Mouse (Mus musculus): ENCODE measurements around the gene Stab1. TPM values are rescaled to one million over a fixed set of nuclear protein-coding genes. Genes with fewer than 3 reads are reported as not detected.
A peak's percentile ranks its signal among the peaks of the same experiment; 100 is the strongest.

Gene Stab1
- polyA plus RNA-seq, 1 experiment from 2014 or later = 15.7 TPM

DNA sequence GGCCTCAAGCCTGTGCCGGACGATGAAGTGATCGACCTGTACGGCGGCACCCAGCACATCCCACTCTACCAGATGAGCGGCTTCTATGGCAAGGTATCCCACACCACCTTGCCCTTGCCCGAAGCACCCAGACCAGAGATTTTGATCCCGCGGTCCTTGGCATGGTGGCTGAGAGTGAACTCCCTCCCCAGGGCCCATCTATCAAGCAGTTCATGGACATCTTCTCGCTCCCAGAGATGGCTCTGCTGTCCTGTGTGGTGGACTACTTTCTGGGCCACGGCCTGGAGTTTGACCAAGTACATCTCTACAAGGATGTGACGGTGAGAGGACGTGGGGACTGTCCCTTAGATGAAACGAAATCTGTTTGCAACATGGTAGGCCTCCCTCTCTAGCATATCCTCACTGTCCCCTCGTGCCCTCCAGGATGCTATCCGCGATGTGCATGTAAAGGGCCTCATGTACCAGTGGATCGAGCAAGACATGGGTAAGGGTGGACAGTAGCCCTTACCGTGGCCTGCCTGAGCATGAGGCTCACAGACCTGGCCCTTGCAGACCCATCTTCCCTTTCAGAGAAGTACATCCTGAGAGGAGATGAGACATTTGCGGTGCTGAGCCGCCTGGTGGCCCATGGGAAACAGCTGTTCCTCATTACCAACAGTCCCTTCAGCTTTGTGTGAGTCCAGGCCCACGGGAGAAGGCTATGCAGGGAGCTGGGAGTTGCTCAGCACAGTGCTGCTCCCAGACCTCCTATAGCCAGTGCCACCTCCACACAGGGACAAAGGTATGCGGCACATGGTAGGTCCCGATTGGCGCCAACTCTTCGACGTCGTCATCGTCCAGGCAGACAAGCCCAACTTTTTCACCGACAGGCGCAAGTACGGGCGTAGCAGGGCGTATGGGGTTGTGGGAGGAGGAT is 32.7 kb downstream of the Stab1 start:
- DNase-seq (ENCODE audit: low spot score) = no peak
- ATAC-seq (ENCODE audit: insufficient number of reproducible peaks, low FRiP score, low TSS enrichment, low read depth) = no peak
- peaks cover 41% of the 10 kb centered on the region for H3K36me3 ChIP-seq (ENCODE audit: control insufficient read depth, insufficient read depth, low read length)
- no peak overlapping the region for H3K9ac ChIP-seq (ENCODE audit: low read length)
- 92% methylated on average over 34 of the region's 34 CpGs for WGBS
- H3K4me1 ChIP-seq (ENCODE audit: control insufficient read depth, insufficient read depth, low read length) = peaks cover 8% of the 10 kb centered on the region
- H3K4me2 ChIP-seq (ENCODE audit: low read depth, severe bottlenecking) = no peak overlapping the region
- no peaks in the 10 kb centered on the region for H3K27me3 ChIP-seq (ENCODE audit: control insufficient read depth, insufficient read depth, low read length)
- no peak overlapping the region for H3K4me3 ChIP-seq (ENCODE audit: low read depth, low read length)
- no peak overlapping the region for H3K27ac ChIP-seq (replicated peaks; ENCODE audit: low read depth, low read length)
- H3K9me3 ChIP-seq (ENCODE audit: control insufficient read depth, low read length) = no peaks in the 10 kb centered on the region

DNA sequence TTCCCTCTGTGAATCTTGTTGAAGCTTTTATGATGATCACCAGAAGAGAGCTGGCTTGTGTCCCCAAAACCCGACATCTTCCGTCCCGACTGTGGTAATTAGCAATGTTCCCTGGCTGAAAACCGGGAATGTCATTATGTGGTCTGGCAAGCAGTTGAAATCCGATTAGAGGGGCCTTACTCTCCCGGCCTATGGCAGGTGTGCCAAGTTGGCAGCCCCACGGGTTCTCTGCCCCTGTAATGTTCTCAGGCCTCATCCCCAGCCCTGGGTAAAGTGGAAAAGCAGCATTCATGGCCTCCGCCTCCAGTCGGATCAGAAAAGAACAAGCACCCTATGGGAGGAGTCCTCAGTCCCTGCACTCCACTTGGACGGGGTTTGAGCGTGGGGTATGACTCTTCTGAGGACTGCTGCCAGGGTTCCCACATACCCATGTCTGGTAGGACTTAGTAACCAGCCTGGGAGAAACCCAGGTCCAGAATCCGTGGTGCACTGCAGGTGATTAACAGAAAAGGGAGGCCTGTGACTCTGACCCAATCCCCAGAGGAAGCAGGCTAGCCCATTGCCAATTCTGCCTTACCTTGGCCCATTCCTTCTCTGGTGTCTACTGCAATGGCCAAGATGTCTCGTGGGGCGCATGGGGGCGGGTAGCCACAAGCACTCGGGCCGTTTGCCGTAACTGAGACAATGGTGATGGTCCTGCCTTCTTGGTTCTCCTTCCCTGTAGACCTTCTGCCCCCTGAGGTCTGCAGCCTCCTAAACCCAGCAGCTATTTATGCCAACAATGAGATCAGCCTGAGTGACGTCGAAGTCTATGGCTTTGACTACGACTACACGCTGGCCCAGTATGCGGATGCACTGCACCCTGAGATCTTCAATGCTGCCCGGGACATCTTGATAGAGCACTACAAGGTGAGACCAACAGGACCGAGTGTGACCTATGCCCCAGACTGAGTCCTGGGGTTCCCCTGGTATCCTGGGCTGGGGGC is 34.1 kb downstream of the Stab1 start:
- peaks cover 32% of the 10 kb centered on the region for H3K36me3 ChIP-seq (ENCODE audit: control insufficient read depth, insufficient read depth, low read length)
- 92% methylated on average over 25 of the region's 25 CpGs for WGBS

DNA sequence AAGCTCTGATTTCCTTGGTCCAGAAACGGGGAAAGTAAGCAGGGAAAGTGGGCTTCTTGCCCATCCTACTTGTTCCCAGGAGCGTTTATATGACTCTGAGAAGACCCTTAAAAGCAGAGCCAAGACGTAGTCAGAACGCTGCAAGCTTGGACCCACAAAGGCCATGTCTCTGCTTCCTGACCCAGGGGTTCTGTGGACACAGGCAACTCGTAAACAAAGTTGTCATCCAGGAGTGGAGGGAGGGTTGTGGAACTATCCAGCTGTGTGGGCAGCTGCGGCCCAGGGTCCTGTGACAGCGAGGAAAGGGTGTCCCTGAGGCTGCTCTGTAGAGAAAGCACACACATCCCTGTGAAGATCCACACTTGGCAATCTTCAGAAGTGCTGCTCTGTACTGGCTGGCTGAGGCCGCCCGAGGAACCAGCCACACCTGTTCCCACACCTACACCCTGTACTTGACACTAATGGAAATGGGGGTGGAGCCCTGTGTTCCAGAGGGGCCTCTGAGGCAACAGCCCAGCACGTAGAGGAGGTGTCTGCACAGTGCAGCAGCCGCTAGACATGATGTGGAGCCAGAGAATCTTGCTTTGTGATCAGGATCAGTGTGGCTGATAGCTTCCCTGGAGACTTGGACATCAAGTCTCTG is 35.3 kb downstream of the Stab1 start:
- peaks cover 27% of the 10 kb centered on the region for H3K36me3 ChIP-seq (ENCODE audit: control insufficient read depth, insufficient read depth, low read length)
- H3K4me2 ChIP-seq (ENCODE audit: low read depth, severe bottlenecking) = no peak overlapping the region
- no peak overlapping the region for H3K27ac ChIP-seq (replicated peaks; ENCODE audit: low read depth, low read length)
- 75% methylated on average over 11 of the region's 11 CpGs for WGBS
- H3K9me3 ChIP-seq (ENCODE audit: control insufficient read depth, low read length) = no peaks in the 10 kb centered on the region
- peaks cover 15% of the 10 kb centered on the region for H3K4me1 ChIP-seq (ENCODE audit: control insufficient read depth, insufficient read depth, low read length)
- DNase-seq (ENCODE audit: low spot score) (no peak), ATAC-seq (ENCODE audit: insufficient number of reproducible peaks, low FRiP score, low TSS enrichment, low read depth) (no peak)
- H3K27me3 ChIP-seq (ENCODE audit: control insufficient read depth, insufficient read depth, low read length) = no peaks in the 10 kb centered on the region
- H3K9ac ChIP-seq (ENCODE audit: low read length) = peak overlapping the region; percentile 27; the same call in 1 of the 2 replicates
- no peak overlapping the region for H3K4me3 ChIP-seq (ENCODE audit: low read depth, low read length)

More for the DNA sequence above, 34.1 kb downstream of the Stab1 start:
- H3K4me3 ChIP-seq (ENCODE audit: low read depth, low read length) = no peak overlapping the region
- ATAC-seq (ENCODE audit: insufficient number of reproducible peaks, low FRiP score, low TSS enrichment, low read depth) (no peak), DNase-seq (ENCODE audit: low spot score) (no peak)
- H3K9ac ChIP-seq (ENCODE audit: low read length) = no peak overlapping the region
- no peaks in the 10 kb centered on the region for H3K9me3 ChIP-seq (ENCODE audit: control insufficient read depth, low read length)
- H3K4me1 ChIP-seq (ENCODE audit: control insufficient read depth, insufficient read depth, low read length) = peaks cover 15% of the 10 kb centered on the region
- no peak overlapping the region for H3K4me2 ChIP-seq (ENCODE audit: low read depth, severe bottlenecking)
- no peak overlapping the region for H3K27ac ChIP-seq (replicated peaks; ENCODE audit: low read depth, low read length)
- no peaks in the 10 kb centered on the region for H3K27me3 ChIP-seq (ENCODE audit: control insufficient read depth, insufficient read depth, low read length)

DNA sequence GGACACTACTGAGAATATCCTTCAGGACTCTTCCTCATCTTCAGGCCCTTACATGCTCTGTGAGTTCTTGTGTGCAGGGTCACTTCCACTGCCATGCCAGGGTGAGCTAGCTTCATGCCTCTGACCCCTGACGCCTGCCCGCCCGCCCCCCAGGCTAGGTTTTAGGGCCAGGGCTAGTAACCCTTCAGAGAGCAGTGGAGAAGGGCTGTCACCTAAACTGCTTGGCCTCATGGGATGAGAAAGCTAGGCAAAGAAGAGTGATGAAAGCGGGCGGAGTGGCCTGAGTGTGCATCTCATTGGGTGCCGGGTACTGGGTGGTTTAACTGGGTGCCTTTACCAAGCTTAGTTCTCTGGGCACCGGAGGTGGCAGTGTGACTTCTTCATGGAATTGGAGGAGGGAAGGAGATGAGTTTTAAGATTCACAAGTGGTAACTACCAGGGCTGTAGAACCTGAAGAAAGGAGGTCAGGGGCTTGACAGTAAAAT is 35.9 kb downstream of the Stab1 start:
- peak overlapping the region; percentile 94; the same call in 1 of the 2 replicates for H3K9ac ChIP-seq (ENCODE audit: low read length)
- H3K36me3 ChIP-seq (ENCODE audit: control insufficient read depth, insufficient read depth, low read length) = peaks cover 22% of the 10 kb centered on the region
- DNase-seq (ENCODE audit: low spot score) (no peak), ATAC-seq (ENCODE audit: insufficient number of reproducible peaks, low FRiP score, low TSS enrichment, low read depth) (no peak)
- H3K4me2 ChIP-seq (ENCODE audit: low read depth, severe bottlenecking) = peak overlapping the region; percentile 81
- H3K4me3 ChIP-seq (ENCODE audit: low read depth, low read length) = peak overlapping the region; percentile 91
- H3K27me3 ChIP-seq (ENCODE audit: control insufficient read depth, insufficient read depth, low read length) = no peaks in the 10 kb centered on the region
- 85% methylated on average over 7 of the region's 7 CpGs for WGBS
- H3K27ac ChIP-seq (replicated peaks; ENCODE audit: low read depth, low read length) = no peak overlapping the region
- no peaks in the 10 kb centered on the region for H3K9me3 ChIP-seq (ENCODE audit: control insufficient read depth, low read length)
- H3K4me1 ChIP-seq (ENCODE audit: control insufficient read depth, insufficient read depth, low read length) = peaks cover 15% of the 10 kb centered on the region

DNA sequence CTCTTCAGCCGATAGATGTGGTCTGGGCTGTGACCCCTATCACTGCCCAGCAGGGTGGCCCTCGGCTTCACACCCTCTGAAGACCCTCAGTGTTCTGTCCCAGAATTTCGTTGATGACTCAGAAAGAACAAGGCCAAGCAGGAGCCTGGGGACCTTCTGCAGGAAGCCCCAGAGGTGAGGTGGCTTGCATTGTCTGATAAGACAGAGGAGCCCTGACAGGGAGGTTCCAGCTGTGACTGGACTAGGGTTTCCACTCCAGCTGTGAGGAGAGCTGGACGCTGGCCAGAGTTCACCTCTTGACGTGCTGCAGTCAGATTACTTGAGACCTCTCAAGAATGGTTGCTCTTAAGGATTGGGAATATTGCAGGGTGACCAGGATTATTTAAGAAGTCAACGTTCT is 36.4 kb downstream of the Stab1 start:
- Histone ChIP-seq H3K4me3 (ENCODE audit: low read depth, low read length) (peak overlapping the region; percentile 91), H3K36me3 (ENCODE audit: control insufficient read depth, insufficient read depth, low read length) (peaks cover 19% of the 10 kb centered on the region), H3K27me3 (ENCODE audit: control insufficient read depth, insufficient read depth, low read length) (no peaks in the 10 kb centered on the region), H3K9ac (ENCODE audit: low read length) (peak overlapping the region; percentile 94), H3K9me3 (ENCODE audit: control insufficient read depth, low read length) (no peaks in the 10 kb centered on the region), H3K4me1 (ENCODE audit: control insufficient read depth, insufficient read depth, low read length) (peaks cover 18% of the 10 kb centered on the region), H3K27ac (replicated peaks; ENCODE audit: low read depth, low read length) (no peak overlapping the region), H3K4me2 (ENCODE audit: low read depth, severe bottlenecking) (peak overlapping the region; percentile 81)
- DNase-seq (ENCODE audit: low spot score) = no peak
- no peak for ATAC-seq (ENCODE audit: insufficient number of reproducible peaks, low FRiP score, low TSS enrichment, low read depth)
- WGBS = 16% methylated on average over 6 of the region's 6 CpGs

DNA sequence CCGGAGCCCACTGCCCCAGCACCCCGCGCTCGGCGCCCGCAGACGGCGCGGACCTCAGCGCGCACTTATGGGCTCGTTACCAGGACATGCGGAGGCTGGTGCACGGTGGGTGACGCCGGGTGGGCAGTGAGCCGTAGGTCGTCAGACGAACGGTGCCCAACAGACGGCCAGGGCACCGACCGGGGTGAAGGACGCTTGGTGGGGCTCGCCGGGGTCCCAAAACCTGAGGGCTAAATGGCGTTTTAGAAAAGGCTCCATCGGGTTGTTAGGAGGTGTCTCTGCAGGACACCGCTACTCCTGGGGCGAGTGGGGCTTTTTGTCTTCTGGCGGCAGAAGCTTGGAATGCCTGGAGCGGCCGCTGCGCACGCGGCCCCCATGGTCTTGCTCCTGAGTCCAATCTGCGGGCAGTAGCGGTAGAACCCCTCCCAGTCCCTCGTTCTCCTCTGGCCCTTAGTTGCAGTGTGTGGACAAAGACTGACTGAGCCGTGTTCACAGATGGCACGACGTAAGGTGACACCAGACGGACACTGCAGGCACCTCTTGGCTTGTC is 37.1 kb downstream of the Stab1 start:
- DNase-seq (ENCODE audit: low spot score) (peak; percentile 61), ATAC-seq (ENCODE audit: insufficient number of reproducible peaks, low FRiP score, low TSS enrichment, low read depth) (no peak; the same call in 1 of the 2 replicates)
- Histone ChIP-seq H3K27ac (replicated peaks; ENCODE audit: low read depth, low read length) (peak overlapping the region; percentile 44; the same call in 1 of the 2 replicates), H3K4me1 (ENCODE audit: control insufficient read depth, insufficient read depth, low read length) (peaks cover 18% of the 10 kb centered on the region), H3K9ac (ENCODE audit: low read length) (peak overlapping the region; percentile 94), H3K36me3 (ENCODE audit: control insufficient read depth, insufficient read depth, low read length) (peaks cover 12% of the 10 kb centered on the region), H3K9me3 (ENCODE audit: control insufficient read depth, low read length) (no peaks in the 10 kb centered on the region), H3K4me2 (ENCODE audit: low read depth, severe bottlenecking) (peak overlapping the region; percentile 81), H3K27me3 (ENCODE audit: control insufficient read depth, insufficient read depth, low read length) (no peaks in the 10 kb centered on the region), H3K4me3 (ENCODE audit: low read depth, low read length) (peak overlapping the region; percentile 91)
- under 1% methylated on average over 43 of the region's 43 CpGs for WGBS

DNA sequence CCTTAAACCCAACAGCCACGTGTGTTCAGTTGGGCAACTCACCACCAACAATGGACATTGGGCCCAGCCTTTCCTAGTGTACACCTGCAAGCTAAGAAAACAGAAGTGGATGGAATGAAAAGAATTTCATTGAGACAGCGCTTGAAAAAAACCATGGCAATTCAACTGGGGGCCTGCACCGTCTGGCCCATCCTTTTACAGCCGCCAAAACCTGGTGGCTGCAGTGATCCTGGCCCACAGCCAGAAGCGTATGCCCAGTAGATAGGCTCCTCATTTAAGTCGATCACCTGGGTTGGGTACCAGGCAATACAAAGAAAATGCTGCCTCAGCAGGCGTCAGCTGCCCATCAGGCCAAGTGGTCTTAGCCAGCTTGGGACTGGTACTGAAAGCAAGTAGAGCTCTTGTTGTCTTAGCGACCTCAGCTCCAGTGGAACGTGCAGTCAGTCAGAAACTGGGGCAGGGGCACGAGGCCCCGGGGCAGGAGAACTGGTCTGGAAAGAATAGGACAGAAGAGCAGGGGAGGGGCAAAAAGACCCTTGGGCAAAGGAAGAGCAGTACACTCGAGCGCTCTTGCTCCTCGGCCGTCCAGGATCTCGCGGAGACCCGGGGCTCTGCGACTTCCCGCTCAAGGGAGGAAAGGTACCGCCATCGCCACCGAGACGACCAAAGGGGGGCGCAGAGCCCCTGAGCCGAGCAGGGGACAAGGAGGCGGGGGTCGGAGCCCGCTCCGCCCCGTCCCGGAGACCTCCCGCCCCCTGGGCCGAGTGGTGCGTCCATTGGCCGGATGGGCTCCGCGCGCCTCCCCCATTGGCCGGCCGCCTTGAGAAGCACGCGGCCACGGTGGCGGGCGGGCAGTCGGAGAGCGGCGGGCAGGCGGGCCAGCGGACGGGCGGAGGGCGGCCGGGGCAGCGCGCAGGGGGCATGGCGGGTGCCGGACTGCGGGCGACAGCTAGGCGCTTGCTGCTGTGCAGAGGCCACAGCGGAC is 37.9 kb downstream of the Stab1 start, which contains the start of gene Nt5dc2:
Gene Nt5dc2 (plus strand): TSS at position 818 of the 985 bp plus-strand sequence.
- peaks cover 18% of the 10 kb centered on the region for H3K4me1 ChIP-seq (ENCODE audit: control insufficient read depth, insufficient read depth, low read length)
- ATAC-seq (ENCODE audit: insufficient number of reproducible peaks, low FRiP score, low TSS enrichment, low read depth) = peak; percentile 86

More for the DNA sequence above, 37.9 kb downstream of the Stab1 start, which contains the start of gene Nt5dc2:
- Histone ChIP-seq H3K9me3 (ENCODE audit: control insufficient read depth, low read length) (no peaks in the 10 kb centered on the region), H3K4me3 (ENCODE audit: low read depth, low read length) (peak within 1 kb of the TSS; percentile 91), H3K36me3 (ENCODE audit: control insufficient read depth, insufficient read depth, low read length) (peaks cover 4% of the 10 kb centered on the region), H3K9ac (ENCODE audit: low read length) (peak within 1 kb of the TSS; percentile 94), H3K27ac (replicated peaks; ENCODE audit: low read depth, low read length) (peak within 1 kb of the TSS; percentile 88), H3K4me2 (ENCODE audit: low read depth, severe bottlenecking) (peak within 1 kb of the TSS; percentile 81), H3K27me3 (ENCODE audit: control insufficient read depth, insufficient read depth, low read length) (no peaks in the 10 kb centered on the region)
- WGBS = 6% methylated on average over 49 of the region's 63 CpGs
- peak; percentile 96 for DNase-seq (ENCODE audit: low spot score)

Data from limb, embryonic 11.5 days (tissue).